Mouse (Mus musculus) left cerebral cortex, postnatal 10 days (tissue): Measurements from ENCODE around the gene Psmb1. TPM values are rescaled to one million over a fixed set of nuclear protein-coding genes. Genes with fewer than 3 reads are reported as not detected.
"Not testable (repeated sequence)": the region's sequence is repeated elsewhere in the genome, so short reads cannot be mapped to it uniquely, and the experiment has no call there.

Experiments
- DNase-seq, 2 experiments: peaks; one replicate each; pipeline ENCODE4 v3.0.0; 2021 to 2022; ENCODE audit warnings: low spot score in 2 of 2, mixed read lengths in 1 of 2; ENCODE audit errors: extremely low spot score in 1 of 2
- intact Hi-C: fragments of 180-260 bp; cut with DNase I; formaldehyde crosslinking; loops from one replicate; pipeline ENCODE4 v1.15.1; 2025
- total RNA-seq, 2 experiments: library from RNA; stranded (reverse); gene quantifications; 2 replicates each; pipeline ENCODE4 v1.2.3; 2021

The Psmb1 gene
- 100 to 1,000 TPM; 133 to 148 TPM for total RNA-seq

DNA sequence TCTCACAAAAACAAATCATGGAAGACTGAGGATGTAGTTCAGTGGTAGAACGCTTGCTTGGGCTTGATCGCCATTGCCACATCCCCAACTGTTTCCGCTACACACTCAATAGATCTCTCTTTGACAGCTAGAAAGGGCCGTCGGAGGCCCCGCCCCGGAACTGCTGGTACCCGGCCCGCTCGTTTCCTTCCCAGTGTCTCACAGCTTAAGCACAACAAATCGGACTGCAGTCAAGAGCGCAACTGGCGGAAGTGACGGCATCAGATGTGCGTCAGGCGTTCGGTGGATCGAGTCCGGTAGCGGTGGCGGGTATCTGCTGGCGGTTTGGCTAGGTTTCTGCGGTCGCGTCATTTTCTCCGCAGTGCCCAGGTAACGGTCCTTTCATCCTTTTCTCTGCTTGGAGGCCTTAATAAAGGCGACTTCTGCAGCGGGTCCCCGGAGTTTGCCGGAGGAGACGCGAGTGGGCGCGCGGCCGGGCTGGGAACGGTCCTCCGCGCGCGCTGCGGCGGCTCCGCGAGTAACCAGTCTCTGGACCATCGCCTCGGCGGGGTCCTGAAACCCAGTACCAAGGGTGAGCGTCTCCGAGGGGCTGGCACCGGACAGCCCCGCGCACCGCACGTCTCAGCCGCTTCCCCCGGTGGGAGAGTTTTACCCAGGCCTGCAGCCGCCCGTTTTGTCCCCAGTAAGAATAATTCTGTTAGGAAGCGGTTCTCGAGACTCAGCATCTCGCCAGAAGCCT, at the start of gene Psmb1, which contains the start of gene Tbp:
Gene Psmb1 (minus strand): TSS at position 96 of the 739 bp plus-strand sequence.
Gene Tbp (plus strand): TSS at position 233 of the 739 bp plus-strand sequence.
- peak; percentile 97 to 98 for DNase-seq
- intact Hi-C loops, result no loop called here

DNA sequence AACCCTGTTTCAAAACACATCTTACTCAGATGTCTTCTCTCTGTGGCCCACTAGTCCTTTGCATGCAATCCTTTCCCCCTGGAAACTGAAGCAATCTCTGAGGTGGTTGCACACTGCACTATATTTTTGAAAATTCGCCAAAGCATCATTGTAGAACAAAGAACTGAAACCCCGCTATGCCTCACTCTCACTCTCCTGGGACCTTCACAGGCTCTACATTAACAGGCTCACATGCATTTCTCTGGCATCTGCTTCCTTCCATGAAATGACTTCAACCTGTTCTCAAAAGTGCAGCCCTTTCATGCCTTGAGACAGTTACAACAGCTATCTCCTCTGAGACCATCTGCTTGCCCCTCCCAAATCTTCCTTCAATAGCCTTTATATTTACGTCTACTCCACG, 46.9 kb upstream of the Psmb1 start:
- intact Hi-C loops, result no loop called here
- no peak for DNase-seq

DNA sequence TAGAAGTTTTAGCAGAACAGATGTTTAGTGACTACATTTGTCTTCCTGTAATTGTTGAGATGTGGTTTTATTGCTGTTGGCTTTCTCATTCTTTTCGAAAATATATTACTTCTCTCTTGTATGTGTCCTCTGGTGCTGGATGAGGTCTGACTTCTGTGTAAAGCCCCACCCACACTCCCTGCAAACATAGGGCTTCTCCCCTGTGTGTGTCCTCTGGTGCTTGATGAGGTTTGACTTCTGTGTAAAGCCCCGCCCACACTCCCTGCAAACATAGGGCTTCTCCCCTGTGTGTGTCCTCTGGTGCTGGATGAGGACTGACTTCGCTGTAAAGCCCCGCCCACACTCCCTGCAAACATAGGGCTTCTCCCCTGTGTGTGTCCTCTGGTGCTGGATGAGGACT, 44.3 kb upstream of the Psmb1 start:
- intact Hi-C loops, result not testable (repeated sequence)

DNA sequence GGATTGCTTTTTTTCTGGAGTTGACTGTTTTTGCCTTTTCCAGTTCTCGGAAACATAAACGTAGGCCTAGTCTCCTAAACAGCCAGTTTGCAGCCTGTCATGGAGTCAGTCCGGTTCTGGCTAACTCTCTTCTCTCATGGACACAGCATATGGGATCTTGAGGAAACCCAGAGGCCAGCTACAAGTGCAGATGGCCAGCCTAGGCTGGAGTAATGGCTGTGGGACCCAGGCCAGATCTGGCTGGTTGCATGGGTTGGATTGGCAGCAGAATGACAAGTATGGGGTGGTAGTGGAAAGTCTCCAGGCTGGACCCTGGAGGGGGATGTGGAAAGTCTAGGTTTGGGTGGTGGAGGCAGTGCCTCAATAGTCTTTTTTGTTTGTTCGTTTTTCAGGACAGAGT, 40.8 kb upstream of the Psmb1 start:
- no peak for DNase-seq
- intact Hi-C loops, result no loop called here

More for the DNA sequence above, 44.3 kb upstream of the Psmb1 start:
- not testable (repeated sequence) for DNase-seq

DNA sequence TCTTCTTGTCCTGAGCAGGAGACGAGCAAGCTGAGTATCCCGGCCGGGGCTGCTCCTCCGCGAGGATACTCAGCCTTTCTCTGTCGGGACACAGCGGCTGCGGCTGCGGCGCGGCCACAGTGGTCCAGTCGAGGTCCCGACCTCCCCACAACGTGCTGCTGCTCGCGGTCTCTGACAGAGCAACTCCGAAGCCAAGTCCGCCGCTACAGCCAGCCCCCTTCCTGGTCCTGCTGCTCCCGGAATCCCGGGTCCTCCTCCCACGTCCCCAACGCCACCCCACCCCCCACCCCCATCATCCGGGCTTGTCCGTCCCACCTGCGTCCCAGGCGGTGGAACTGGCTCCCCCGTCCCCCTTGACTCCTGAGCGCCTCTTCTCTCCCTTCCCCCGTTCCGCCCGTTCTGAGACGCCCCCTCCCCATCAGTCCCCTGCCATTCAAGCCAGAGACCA, 36.9 kb upstream of the Psmb1 start:
- intact Hi-C loops, result no loop called here

DNA sequence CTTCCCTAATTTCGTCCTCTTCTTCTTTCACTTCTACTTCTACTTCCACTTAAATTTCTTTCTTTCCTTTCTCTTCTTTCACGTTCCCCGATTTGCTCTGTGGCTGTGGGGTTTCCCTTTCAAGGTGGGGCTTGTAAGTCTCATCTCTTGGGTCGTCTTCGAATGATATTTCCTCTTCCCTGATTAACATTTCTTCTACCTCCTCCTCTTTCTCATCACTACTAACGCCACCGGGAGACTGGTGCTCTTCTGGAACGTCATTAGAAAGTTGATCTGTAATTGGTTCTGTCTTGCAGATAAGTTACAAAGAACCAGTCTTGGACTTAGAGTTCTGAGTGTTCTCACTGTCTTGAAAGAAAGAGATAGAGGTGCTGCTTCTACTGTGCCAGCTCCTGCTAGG, 36.4 kb upstream of the Psmb1 start:
- DNase-seq, result no peak
- intact Hi-C loops, result no loop called here

More for the DNA sequence above, 36.9 kb upstream of the Psmb1 start:
- peak in 1 of 2 experiments; percentile 45 for DNase-seq

DNA sequence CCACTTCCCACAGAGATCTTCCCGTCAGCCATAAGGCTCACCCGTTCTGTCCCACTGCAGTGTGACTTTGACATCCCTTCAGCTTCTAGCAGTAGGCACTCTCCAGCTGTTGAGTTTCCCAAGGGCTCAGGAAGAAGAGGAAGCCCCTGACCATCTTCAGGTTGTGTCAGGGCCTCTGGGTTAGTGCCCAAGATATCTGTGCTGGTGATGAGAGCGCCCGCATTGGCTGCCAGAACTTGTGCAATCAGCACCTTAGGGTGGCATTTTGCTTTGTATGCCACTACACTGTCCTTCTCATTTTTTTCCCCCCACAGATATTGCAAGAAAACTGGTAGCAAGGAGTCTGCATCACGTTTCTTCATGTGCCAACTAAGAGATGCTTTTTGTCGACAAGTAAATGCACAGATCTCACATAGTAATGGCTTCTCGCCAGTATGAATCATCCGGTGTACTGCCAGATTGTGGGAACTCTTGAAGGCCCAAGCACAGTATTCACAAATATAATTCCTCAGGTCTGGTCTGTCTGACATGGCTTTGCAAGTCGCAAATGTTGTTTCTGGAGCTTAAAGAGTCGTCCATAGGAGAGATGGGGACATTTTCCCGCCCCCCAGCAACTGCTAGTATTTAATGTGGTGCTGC, 35.7 kb upstream of the Psmb1 start:
- intact Hi-C loops, result no loop called here
- DNase-seq, result peak in 1 of 2 experiments; percentile 44

DNA sequence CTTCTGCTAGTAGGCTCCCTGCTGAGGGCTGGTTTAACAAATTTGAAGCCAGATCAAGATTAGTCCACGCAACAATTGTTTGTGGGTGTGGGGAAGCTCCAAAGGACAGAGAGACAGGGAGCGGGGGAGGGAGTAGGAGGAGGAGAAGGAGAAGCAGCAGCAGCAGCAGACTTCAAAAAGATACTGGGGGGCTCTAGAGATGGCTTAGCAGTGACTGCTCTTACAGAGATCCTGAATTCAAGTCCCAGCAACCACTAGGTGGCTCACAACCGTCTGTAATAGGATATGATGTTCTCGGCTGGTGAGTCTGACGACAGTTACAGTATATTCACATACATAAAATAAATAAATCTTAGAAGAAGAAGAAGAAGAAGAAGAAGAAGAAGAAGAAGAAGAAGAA, 30.6 kb upstream of the Psmb1 start:
- intact Hi-C loops, result no loop called here
- DNase-seq, result peak; percentile 39 to 57

DNA sequence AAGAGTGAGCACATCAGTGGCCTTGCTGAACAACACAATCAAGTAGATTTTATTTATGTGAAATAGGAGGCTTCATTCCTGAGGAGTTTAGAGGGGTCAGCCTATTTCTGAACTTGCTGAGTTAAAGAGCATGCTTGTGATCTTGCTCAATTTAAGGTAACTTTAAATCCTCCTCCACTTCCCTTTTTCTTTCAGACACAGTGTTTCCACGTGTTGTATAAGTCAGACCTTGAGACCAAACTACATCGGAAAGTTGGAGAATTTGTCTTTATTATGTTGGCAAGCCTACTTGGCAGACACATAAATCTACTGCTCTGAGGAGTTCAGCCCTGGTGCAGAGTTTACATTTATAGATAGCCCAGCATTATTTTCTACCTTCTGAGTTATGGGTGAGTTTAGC, 29.3 kb upstream of the Psmb1 start:
- intact Hi-C loops, result loop anchor here (2.0 to 5.0 kb wide), 2 partner anchors 34 to 193 kb away; no protein-coding TSS in a partner anchor
- no peak for DNase-seq

DNA sequence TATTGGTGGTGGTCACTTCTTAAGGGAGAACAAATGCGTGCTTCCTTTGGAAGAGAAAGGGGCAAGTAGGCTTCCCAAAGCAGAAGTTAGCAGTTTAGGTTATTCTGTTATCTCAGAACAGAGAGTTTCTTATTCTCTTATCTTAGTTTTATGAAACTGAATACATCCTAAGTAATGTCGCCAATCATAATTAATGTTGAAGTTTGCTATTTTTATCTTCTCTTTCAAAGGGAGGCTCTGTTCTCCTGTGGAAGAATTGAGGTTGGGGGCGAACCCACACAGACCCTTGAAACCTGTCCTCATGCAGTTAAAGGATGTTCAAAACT, 28.2 kb upstream of the Psmb1 start:
- no peak for DNase-seq
- intact Hi-C loops, result loop anchor here (2.0 to 5.0 kb wide), 2 partner anchors 35 to 195 kb away; no protein-coding TSS in a partner anchor

DNA sequence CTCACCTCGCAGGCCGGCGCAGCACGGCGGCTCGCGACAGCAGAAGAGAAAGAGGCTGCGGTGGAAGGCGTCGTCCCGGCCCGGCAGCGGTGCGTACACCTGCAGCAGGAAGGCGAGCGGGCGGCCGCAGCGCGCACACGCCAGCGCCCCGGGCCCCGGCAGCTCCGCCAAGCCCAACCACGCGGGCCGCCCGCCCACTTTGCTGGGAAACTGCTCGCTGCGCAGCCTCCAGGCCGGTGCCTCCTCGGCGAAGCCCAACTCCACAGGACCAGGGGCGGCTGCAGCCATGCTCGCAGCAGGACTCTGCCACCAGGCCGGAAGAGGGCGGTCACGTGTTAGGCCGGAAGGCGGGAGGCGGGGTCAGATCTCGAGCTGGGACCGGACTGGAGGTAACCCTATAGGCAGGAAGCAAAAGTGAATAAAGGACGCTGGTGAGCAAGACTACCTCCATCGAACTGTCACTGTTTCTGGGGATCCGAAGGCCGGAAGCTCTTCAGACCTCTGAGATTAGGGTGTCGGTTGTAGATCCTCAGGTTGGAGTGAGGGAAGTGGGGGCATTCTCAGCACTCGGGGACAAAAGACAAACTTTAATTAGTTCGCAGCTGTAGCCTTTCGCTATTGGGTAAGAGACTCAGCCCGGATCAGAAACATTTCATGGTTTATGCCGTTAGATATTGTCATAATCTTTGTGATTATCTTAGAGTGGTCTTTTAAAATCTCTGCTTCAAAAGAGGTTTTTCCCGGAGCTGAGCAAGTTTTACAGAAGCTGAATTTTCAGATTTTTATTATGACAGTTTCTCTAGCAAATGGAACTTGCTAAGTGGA, 27.6 kb upstream of the Psmb1 start, which contains the start of gene Pdcd2:
Gene Pdcd2 (minus strand): TSS at position 316 of the 825 bp plus-strand sequence.
- intact Hi-C loops, result loop anchor here (5.0 kb wide), 1 partner anchor 195 kb away; no protein-coding TSS in a partner anchor
- peak; percentile 87 to 97 for DNase-seq

DNA sequence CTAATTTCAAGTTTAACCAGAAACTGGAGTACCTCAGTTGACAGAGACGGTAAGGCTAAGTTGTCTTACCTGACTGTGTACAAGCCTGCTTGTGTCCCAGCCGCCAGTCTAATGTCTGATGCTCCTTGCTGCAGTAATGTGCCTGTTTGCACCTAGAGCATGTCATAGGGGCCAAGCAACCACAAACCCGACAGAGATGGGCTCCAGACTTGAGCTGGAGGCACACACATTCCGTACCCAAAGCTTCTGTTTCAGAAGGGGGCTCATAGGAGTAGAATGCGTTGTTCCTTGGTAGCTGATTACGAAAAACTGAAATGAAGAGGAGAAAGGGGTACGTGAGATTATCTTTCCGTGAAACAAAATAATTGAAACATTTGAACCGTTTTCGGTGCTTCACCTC, 26.8 kb upstream of the Psmb1 start:
- peak in 1 of 2 experiments; percentile 6 for DNase-seq
- intact Hi-C loops, result loop anchor here (5.0 kb wide), 1 partner anchor 196 kb away; no protein-coding TSS in a partner anchor

DNA sequence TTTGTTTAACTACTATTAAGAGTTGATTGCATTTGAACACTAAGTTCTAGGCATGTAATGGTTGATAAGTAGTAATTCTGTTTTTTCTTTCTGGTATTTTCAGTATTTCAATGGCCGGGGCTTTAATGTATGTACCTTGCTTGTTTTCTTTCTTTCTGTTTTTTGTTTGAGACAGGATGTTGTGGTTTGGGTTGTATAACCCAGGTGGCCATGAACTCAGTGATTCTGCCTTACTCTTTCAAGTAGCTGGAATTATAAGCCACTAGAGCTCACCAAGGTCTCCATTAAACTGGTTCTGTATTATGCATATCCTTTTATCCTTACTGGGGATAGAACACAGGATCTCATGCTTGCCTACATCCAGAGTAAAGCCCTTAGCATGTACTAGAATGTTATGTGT, 19.2 kb upstream of the Psmb1 start:
- intact Hi-C loops, result no loop called here
- DNase-seq, result no peak

DNA sequence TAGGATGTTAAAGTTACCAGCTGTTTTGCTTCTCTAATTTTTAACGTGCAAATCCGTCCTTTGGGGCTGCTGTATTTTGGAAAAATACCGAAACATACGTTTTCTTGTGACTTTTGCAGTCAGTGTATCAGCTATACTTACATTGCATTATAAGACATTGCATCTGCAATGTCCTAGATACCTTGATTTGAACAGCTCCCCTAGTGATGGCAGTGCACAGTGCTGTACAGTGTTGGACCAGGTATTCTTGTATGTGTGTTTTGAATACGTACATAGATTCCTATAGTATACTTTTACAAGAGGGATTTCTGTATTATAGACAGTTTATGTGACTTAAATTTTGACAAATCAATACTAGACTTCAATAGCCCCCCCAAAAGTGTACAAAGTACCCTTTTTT, 18.6 kb upstream of the Psmb1 start:
- intact Hi-C loops, result no loop called here
- no peak for DNase-seq

DNA sequence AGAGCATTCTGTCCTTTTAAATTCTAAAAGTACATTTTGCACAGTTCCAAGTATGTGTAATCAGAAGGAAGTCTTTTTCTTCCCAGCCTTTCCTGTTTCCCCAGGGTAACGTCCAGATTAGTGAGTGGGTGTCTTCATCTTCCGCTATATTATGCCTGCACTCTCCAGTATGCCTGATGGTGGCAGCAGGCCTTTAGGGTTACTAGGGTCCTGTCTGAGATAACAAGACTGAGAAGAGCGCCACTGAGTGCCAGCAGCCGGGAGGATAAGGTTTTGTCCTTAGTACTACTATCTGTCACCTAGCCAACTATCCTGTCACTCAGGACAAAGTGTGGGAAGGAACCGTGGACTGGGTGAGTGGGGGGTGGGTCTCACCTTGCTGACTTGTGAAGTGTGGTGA, 18.2 kb upstream of the Psmb1 start:
- intact Hi-C loops, result no loop called here
- no peak for DNase-seq

DNA sequence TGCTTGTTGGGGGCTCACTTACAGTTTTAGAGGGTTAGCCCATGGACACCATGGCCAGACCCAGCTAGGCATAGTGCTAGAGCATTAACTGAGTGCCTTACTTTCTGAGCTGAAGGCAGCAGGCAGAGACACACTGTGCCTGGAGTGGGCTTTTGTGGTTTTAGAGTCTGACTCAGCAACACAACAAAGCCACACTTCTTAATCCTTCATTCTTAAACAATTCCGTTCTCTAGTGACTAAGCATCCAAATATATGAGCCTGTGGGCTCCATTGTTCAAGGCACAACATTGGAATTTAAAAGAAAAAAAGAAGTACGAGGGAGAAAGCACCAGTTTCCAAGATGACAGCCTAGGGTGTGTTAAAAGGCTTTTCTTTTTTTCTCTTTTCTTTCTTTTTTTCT, 11.1 kb upstream of the Psmb1 start:
- intact Hi-C loops, result no loop called here
- DNase-seq, result no peak

DNA sequence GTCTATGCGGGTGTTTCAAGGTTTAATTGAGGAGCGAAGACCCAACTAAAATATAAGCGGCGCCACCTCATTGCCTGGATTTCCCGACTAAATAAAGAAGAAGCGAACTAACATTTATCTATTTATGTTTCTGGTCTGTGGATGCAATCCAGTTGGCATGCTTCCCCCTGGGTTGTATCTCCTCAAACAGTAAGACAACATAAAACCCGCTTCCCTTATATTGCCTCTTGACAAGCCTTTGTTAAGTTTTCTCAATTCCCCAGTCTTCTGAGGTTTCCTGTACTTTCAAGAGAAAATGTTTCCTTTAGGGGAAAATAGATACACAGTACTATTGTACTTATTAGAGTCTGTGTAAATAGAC, 818 bp downstream of the Psmb1 start:
- intact Hi-C loops, result no loop called here
- peak; percentile 10 to 22 for DNase-seq

DNA sequence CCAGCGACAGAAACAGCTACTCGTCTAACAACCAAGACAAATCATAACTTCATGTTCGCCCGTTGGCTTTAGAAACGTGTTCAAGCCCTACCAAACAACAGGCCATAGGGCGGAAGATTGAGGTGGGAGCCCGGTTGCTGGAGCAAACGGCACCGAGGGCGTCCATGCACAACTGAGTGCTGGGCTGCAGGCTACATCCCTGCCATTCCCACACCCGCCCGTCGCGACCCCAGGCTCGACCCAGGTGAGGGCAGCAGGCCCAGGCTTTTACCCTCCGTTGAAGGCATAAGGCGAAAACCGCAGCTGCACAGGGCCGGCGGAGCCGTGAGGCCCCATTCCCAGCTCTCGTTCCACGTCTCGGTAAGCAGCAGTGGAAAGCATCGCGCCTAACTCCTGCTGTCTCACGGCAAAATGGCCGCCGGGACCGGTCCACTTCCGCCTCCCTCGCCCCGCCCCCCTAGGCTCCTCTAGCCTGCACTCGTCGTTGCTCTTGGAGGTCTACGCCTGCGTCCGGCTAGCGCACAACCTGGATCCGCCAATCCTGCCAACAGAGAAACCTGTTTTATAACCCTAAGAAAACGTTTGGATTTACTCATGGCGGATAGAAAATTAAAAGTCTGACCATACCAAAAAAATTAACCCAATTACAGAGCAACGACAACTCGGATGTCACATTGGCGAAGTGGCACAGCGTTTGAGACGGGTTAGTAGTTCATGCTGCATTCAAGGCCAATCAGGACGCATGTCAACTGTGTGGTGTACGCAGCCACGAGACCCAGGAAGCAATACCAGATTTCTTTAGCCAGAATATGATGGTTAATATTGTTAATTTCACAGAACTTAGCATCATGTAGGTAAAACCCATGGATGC, 1.4 kb downstream of the Psmb1 start:
- DNase-seq, result peak; percentile 92 to 97
- intact Hi-C loops, result no loop called here
